Mouse (Mus musculus): Measurements from ENCODE around the gene Prickle3. TPM values are rescaled to one million over a fixed set of nuclear protein-coding genes. Genes with fewer than 3 reads are reported as not detected.

The Prickle3 gene
- polyA plus RNA-seq, 1 experiment from 2014 or later, result 14.7 TPM

- ATAC-seq (ENCODE audit: low FRiP score, low TSS enrichment), result no peak
Observed at GRCm38 (mm10) chrX:7645349-7645748, 11.7 kb upstream of the Prickle3 start.

GRCm38 (mm10) chrX:7648671-7649304 is 8.3 kb upstream of the Prickle3 start:
- peak; percentile 98 for ATAC-seq (ENCODE audit: low FRiP score, low TSS enrichment)
- H3K9ac ChIP-seq (replicated peaks; ENCODE audit: low read length), result peak overlapping the region; percentile 71
- peak overlapping the region; percentile 79 for H3K27ac ChIP-seq (ENCODE audit: low read length)
- H3K27me3 ChIP-seq (ENCODE audit: insufficient read depth, low read length), result no peaks in the 10 kb centered on the region
- no peaks in the 10 kb centered on the region for H3K4me1 ChIP-seq (ENCODE audit: insufficient read depth, low read length)
- peak overlapping the region; percentile 54 for H3K4me2 ChIP-seq (replicated peaks; ENCODE audit: low read depth, low read length)
- WGBS, result 20% methylated on average over 25 of the region's 25 CpGs
- no peaks in the 10 kb centered on the region for H3K36me3 ChIP-seq (ENCODE audit: insufficient read depth, low read length)
- no peaks in the 10 kb centered on the region for H3K9me3 ChIP-seq (ENCODE audit: low read length)
- H3K4me3 ChIP-seq (ENCODE audit: low read length), result peak overlapping the region; percentile 51

More at GRCm38 (mm10) chrX:7645349-7645748, 11.7 kb upstream of the Prickle3 start:
- H3K9ac ChIP-seq (replicated peaks; ENCODE audit: low read length), result no peak overlapping the region
- no peaks in the 10 kb centered on the region for H3K4me1 ChIP-seq (ENCODE audit: insufficient read depth, low read length)
- no peaks in the 10 kb centered on the region; the same call in 1 of the 2 replicates for H3K27me3 ChIP-seq (ENCODE audit: insufficient read depth, low read length)
- no peak overlapping the region for H3K27ac ChIP-seq (ENCODE audit: low read length)
- H3K36me3 ChIP-seq (ENCODE audit: insufficient read depth, low read length), result no peaks in the 10 kb centered on the region
- 18% methylated on average over 5 of the region's 5 CpGs for WGBS
- no peak overlapping the region for H3K4me3 ChIP-seq (ENCODE audit: low read length)
- no peaks in the 10 kb centered on the region for H3K9me3 ChIP-seq (ENCODE audit: low read length)
- no peak overlapping the region for H3K4me2 ChIP-seq (replicated peaks; ENCODE audit: low read depth, low read length)

GRCm38 (mm10) chrX:7658031-7658784 is 1.1 kb downstream of the Prickle3 start:
- Histone ChIP-seq H3K36me3 (ENCODE audit: insufficient read depth, low read length) (no peaks in the 10 kb centered on the region), H3K27me3 (ENCODE audit: insufficient read depth, low read length) (no peaks in the 10 kb centered on the region), H3K27ac (ENCODE audit: low read length) (peak overlapping the region; percentile 91), H3K4me2 (replicated peaks; ENCODE audit: low read depth, low read length) (peak overlapping the region; percentile 56), H3K9me3 (ENCODE audit: low read length) (no peaks in the 10 kb centered on the region), H3K4me1 (ENCODE audit: insufficient read depth, low read length) (peaks cover 9% of the 10 kb centered on the region), H3K4me3 (ENCODE audit: low read length) (peak overlapping the region; percentile 56), H3K9ac (replicated peaks; ENCODE audit: low read length) (peak overlapping the region; percentile 75)
- WGBS, result 21% methylated on average over 15 of the region's 15 CpGs
- peak; percentile 86 for ATAC-seq (ENCODE audit: low FRiP score, low TSS enrichment)

GRCm38 (mm10) chrX:7658785-7659589 is 1.9 kb downstream of the Prickle3 start:
- ATAC-seq (ENCODE audit: low FRiP score, low TSS enrichment), result peak; percentile 49
- 42% methylated on average over 11 of the region's 11 CpGs for WGBS

GRCm38 (mm10) chrX:7661086-7661485 is 4.0 kb downstream of the Prickle3 start:
- Histone ChIP-seq H3K9ac (replicated peaks; ENCODE audit: low read length) (no peak overlapping the region), H3K4me2 (replicated peaks; ENCODE audit: low read depth, low read length) (no peak overlapping the region), H3K27me3 (ENCODE audit: insufficient read depth, low read length) (no peaks in the 10 kb centered on the region), H3K27ac (ENCODE audit: low read length) (no peak overlapping the region), H3K36me3 (ENCODE audit: insufficient read depth, low read length) (peaks cover 7% of the 10 kb centered on the region; the same call in 1 of the 2 replicates), H3K4me1 (ENCODE audit: insufficient read depth, low read length) (peaks cover 9% of the 10 kb centered on the region), H3K4me3 (ENCODE audit: low read length) (no peak overlapping the region), H3K9me3 (ENCODE audit: low read length) (no peaks in the 10 kb centered on the region)
- 79% methylated on average over 4 of the region's 4 CpGs for WGBS
- no peak for ATAC-seq (ENCODE audit: low FRiP score, low TSS enrichment)

More at GRCm38 (mm10) chrX:7658785-7659589, 1.9 kb downstream of the Prickle3 start:
- H3K9me3 ChIP-seq (ENCODE audit: low read length), result no peaks in the 10 kb centered on the region
- no peaks in the 10 kb centered on the region for H3K36me3 ChIP-seq (ENCODE audit: insufficient read depth, low read length)
- peak overlapping the region; percentile 56 for H3K4me2 ChIP-seq (replicated peaks; ENCODE audit: low read depth, low read length)
- H3K9ac ChIP-seq (replicated peaks; ENCODE audit: low read length), result 0 out of 2 replicates have a peak overlapping the region, but pooled peaks have one; percentile 31
- H3K27me3 ChIP-seq (ENCODE audit: insufficient read depth, low read length), result no peaks in the 10 kb centered on the region
- H3K27ac ChIP-seq (ENCODE audit: low read length), result peak overlapping the region; percentile 91
- peak overlapping the region; percentile 56 for H3K4me3 ChIP-seq (ENCODE audit: low read length)
- peaks cover 9% of the 10 kb centered on the region for H3K4me1 ChIP-seq (ENCODE audit: insufficient read depth, low read length)

GRCm38 (mm10) chrX:7662936-7663335 is 5.9 kb downstream of the Prickle3 start:
- Histone ChIP-seq H3K9me3 (ENCODE audit: low read length) (no peaks in the 10 kb centered on the region), H3K4me3 (ENCODE audit: low read length) (no peak overlapping the region), H3K4me1 (ENCODE audit: insufficient read depth, low read length) (peaks cover 9% of the 10 kb centered on the region), H3K27ac (ENCODE audit: low read length) (peak overlapping the region; percentile 65), H3K27me3 (ENCODE audit: insufficient read depth, low read length) (no peaks in the 10 kb centered on the region), H3K9ac (replicated peaks; ENCODE audit: low read length) (no peak overlapping the region), H3K36me3 (ENCODE audit: insufficient read depth, low read length) (peaks cover 17% of the 10 kb centered on the region; the same call in 1 of the 2 replicates), H3K4me2 (replicated peaks; ENCODE audit: low read depth, low read length) (no peak overlapping the region)
- WGBS, result 81% methylated on average over 3 of the region's 3 CpGs
- no peak for ATAC-seq (ENCODE audit: low FRiP score, low TSS enrichment)

GRCm38 (mm10) chrX:7664791-7665190 is 7.7 kb downstream of the Prickle3 start:
- ATAC-seq (ENCODE audit: low FRiP score, low TSS enrichment), result no peak
- WGBS, result 90% methylated on average over 11 of the region's 11 CpGs
- no peaks in the 10 kb centered on the region for H3K27me3 ChIP-seq (ENCODE audit: insufficient read depth, low read length)
- H3K4me1 ChIP-seq (ENCODE audit: insufficient read depth, low read length), result no peaks in the 10 kb centered on the region
- H3K36me3 ChIP-seq (ENCODE audit: insufficient read depth, low read length), result peaks cover 21% of the 10 kb centered on the region
- no peaks in the 10 kb centered on the region for H3K9me3 ChIP-seq (ENCODE audit: low read length)
- H3K4me3 ChIP-seq (ENCODE audit: low read length), result no peak overlapping the region
- no peak overlapping the region for H3K4me2 ChIP-seq (replicated peaks; ENCODE audit: low read depth, low read length)
- H3K27ac ChIP-seq (ENCODE audit: low read length), result no peak overlapping the region
- H3K9ac ChIP-seq (replicated peaks; ENCODE audit: low read length), result no peak overlapping the region

- Histone ChIP-seq H3K4me1 (ENCODE audit: insufficient read depth, low read length) (no peaks in the 10 kb centered on the region), H3K4me2 (replicated peaks; ENCODE audit: low read depth, low read length) (no peak overlapping the region), H3K4me3 (ENCODE audit: low read length) (no peak overlapping the region), H3K27me3 (ENCODE audit: insufficient read depth, low read length) (no peaks in the 10 kb centered on the region), H3K27ac (ENCODE audit: low read length) (no peak overlapping the region), H3K9ac (replicated peaks; ENCODE audit: low read length) (no peak overlapping the region), H3K36me3 (ENCODE audit: insufficient read depth, low read length) (peaks cover 21% of the 10 kb centered on the region), H3K9me3 (ENCODE audit: low read length) (no peaks in the 10 kb centered on the region)
- no peak for ATAC-seq (ENCODE audit: low FRiP score, low TSS enrichment)
- 75% methylated on average over 21 of the region's 21 CpGs for WGBS
Observed at GRCm38 (mm10) chrX:7665739-7666502, 8.9 kb downstream of the Prickle3 start.

- WGBS, result 20% methylated on average over 18 of the region's 19 CpGs
- Histone ChIP-seq H3K36me3 (ENCODE audit: insufficient read depth, low read length) (peaks cover 14% of the 10 kb centered on the region), H3K4me3 (ENCODE audit: low read length) (peak overlapping the region; percentile 58), H3K27ac (ENCODE audit: low read length) (peak overlapping the region; percentile 78), H3K27me3 (ENCODE audit: insufficient read depth, low read length) (no peaks in the 10 kb centered on the region), H3K4me1 (ENCODE audit: insufficient read depth, low read length) (peaks cover 12% of the 10 kb centered on the region), H3K9me3 (ENCODE audit: low read length) (no peaks in the 10 kb centered on the region), H3K4me2 (replicated peaks; ENCODE audit: low read depth, low read length) (peak overlapping the region; percentile 53), H3K9ac (replicated peaks; ENCODE audit: low read length) (peak overlapping the region; percentile 65)
- ATAC-seq (ENCODE audit: low FRiP score, low TSS enrichment), result peak; percentile 72
Observed at GRCm38 (mm10) chrX:7670390-7670881, 13.4 kb downstream of the Prickle3 start.

All from kidney, embryonic 16.5 days (tissue).